Mouse (Mus musculus): ENCODE results near the gene Antxr2. TPM values are rescaled to one million over a fixed set of nuclear protein-coding genes. Genes with fewer than 3 reads are reported as not detected.

The Antxr2 gene
- total RNA-seq, 2 experiments from 2014 or later: 73.9 to 77.0 TPM

DNA sequence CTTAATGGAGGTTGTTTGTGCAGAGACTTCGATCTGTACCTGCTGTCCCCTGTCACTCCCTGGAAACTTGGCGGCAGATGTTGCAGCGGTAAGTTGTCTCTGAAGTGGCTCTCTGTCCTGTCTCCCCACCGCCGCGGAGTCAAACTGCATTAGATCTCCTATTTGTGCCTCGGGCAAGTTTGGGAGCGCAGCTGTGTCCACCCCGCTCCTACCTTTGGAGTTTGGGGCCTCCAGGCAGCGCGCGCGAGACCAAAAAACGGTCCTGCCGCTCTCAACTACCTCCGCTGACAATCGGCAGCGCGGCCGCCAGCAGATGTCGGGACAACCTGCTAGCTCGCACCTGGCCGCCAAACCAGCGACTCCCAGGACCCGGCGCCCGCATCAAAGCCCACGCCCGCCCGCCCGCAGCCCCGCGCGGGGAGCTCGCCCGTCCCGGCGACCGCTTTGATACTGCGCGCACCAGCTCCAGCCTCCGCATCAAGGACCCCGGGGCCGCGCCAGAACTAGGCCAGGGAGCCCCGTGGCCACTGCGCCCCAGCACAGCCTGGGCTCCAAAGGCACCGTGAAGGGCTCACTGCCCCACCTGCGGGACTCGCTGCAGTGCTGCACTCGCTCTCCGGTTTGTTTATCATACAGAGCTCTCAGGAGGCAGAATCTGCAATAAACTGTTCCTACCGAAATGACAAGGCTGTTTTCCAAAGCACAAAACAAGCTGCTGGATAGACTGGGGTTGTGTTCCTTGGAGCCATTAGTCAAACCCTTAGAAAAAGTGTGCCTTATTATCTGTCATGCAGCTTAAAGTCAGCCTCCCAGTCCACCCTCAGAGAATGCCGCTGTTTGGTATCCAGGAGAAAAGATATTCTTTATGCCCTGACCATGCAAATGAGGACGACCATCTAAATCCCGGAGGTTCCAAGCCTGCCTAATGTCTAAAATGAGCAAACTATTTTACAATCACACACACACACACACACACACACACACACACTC lies 95.4 kb downstream of the Antxr2 start:
- no peak for DNase-seq
- intact Hi-C loops (cut with DNase I): no loop called here

DNA sequence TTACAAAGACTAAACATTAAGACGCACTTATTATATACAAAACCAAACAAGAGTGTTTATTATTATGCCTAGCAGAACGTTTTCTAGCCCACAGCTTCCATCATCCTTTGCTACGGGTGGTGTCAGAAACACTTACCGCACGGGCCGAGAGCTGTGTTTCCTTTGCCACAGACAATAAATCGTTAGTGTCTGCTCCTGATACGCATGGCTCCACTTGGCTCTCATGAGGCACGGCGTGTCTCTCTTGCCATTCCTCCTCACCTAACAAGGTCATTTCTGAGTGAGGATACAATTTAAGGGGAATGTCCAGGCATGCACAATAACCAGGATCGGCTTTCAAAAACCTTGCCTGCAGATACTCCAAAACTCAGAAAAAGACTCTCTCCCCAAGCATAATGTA lies 113.2 kb downstream of the Antxr2 start:
- DNase-seq: no peak
- intact Hi-C loops (cut with DNase I): no loop called here

DNA sequence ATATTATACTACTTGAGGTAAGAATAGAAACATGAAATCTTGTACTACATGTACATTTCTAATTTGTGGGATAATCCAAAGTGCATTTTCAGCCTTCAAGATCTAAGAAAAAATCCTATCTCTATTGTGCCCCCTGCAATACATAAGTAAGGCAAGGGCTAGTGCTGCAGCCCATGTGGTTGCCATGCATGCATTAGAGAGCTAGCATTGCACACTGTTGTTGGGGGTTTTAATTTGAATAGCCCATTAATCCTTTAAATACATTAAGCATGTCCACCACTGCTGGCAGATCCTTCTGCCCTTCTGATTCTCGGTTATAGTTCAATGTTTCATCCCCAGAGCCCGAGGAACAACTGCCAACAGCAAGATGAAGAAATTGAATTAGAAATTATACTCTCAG lies 116.0 kb downstream of the Antxr2 start:
- DNase-seq: no peak
- intact Hi-C loops (cut with DNase I): no loop called here

DNA sequence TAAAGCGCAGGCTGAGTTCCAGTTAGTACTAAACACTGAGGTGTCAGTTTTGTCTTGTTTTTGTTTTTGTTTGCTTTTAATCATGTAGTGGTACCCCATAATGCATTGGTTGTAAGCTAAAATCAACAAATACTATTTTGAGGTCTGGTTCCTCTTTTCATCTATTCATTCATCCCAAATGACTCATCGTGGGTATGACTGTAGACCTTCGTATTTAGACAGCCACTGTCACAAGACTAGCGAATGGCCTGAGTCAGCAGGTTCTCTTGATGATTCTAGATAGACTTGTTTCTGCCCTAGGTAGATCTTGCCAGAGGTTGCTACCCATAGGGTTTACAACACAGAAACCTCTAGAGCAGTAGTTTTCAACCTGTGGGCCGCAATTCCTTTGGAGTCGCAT lies 116.9 kb downstream of the Antxr2 start:
- DNase-seq: no peak
- intact Hi-C loops (cut with DNase I): no loop called here

DNA sequence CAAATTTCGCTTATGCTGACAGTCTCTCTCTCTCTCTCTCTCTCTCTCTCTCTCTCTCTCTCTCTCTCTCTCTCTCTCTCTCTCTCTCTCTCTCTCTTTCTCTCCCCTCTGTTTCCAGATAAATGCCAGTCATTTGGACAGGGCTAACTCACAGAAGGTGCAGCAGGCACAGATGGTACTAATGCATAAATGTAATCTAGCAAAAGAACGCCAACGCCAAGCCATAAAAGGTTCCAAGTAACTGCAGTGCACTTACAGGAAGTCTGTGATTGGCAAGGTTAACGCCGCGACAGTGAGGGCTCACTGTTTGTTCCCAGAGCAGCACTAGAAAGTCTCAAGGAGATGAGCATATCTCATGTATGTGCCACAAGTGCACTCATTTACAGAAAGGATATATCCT lies 123.4 kb downstream of the Antxr2 start:
- intact Hi-C loops (cut with DNase I): no loop called here
- DNase-seq: no peak

DNA sequence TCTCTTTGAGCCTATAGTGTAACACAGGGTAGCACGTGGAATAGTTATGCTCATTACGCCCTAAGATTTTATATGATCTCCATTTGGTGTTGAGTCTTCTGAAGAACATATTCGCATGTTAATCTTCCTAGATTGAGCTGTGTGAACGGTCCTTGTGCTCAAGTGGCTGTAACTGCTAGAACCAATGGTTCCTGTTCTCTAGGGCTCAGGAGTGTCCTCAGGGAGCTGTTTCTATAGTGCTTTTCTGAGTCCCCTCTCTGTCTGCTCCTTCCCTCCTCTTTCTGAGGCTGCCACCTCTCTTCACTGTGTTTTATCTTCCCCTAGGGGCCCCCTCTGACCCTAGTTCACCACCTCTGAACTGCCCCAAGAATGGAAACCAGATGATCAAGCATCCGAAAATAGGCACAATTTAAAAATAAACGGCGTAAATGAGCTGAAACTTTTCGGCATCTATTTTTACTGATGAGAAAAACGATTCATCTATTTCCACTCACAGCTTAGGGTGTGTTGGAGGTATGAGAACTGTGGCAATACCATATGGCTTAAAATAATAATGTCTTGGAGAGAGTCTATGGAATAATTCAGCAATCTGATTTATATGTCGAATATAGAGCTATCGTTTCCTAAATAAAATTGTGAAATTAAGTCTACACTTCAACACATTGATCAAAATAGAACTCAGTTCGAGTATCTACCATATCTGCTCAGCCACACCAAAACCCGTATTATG lies 124.1 kb downstream of the Antxr2 start:
- no peak for DNase-seq

DNA sequence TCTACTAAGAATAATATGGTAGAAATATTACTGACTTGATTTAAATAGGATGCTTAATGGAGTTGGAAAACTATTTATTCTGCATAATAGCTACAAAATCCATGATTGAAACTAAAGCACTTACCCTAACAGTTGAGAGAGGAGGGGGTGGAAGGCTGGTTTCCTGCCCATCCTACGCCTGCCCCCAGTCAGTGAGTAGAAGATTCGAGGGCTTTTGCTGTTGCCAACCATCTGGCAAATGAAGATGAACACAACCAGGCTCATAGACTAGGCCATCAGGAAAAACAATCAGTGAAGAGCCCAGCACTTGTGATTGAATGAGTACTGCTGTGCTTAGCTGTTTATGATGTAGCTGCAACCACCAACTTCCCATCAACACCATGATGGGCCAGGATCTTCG lies 125.0 kb downstream of the Antxr2 start:
- DNase-seq: no peak
- intact Hi-C loops (cut with DNase I): no loop called here

More for the DNA sequence above, 124.1 kb downstream of the Antxr2 start:
- intact Hi-C loops (cut with DNase I): no loop called here

DNA sequence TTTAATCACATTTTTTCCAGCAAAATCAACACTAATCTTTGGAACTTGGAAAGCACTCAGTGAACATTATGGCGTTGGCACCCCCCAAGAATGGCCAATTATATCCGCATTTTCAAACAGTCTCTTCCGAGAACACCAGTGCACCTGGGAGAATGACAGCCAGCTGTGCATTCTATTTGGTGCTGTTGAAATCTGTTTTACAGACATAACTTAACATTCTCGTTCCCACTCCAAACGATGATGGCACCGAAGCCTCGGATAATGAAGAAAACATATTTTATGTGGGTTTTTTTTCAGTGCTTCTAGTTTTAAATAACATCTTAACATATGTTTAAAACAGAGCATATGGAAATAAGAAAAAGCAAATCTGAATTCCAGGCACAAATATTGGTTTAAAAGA lies 129.7 kb downstream of the Antxr2 start:
- DNase-seq: no peak
- intact Hi-C loops (cut with DNase I): no loop called here

DNA sequence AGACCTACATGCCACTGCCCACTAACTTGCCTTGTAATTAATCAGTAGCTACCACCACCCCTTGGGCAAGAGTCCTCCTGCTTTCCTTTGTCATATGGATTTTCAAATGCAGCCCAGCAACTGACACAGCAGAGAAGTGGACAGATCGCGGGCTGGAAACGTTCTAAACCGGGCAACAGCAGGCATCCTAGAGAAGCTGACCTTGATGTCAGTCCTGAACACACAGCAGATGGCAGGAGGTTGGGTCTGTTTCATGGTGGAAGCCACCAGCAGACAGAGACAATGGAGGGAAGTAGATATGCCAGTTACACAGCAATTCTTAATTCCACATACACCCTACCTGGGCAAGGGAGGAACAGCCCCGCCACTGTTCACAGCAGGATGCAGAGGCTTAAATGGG lies 131.5 kb downstream of the Antxr2 start:
- no peak for DNase-seq
- intact Hi-C loops (cut with DNase I): no loop called here

DNA sequence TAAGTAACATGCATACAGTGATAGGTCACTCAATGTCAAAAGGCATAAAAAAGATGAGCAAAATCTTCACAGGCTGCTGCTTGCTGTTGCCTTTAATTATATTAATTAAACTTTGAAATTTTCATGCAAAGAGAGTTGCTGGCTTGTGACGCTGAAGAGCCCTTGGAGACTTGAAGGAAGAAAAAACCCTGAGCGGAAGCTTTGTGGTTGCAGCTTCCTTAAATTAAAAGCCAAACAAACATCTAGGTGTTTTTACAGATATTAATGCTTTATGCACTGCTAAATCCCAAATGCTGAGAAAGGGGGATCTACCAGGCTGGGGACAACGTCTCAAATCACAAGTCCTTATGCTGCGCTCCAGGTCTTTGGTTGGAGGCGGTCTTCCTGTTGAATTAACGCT lies 145.4 kb downstream of the Antxr2 start:
- intact Hi-C loops (cut with DNase I): no loop called here

DNA sequence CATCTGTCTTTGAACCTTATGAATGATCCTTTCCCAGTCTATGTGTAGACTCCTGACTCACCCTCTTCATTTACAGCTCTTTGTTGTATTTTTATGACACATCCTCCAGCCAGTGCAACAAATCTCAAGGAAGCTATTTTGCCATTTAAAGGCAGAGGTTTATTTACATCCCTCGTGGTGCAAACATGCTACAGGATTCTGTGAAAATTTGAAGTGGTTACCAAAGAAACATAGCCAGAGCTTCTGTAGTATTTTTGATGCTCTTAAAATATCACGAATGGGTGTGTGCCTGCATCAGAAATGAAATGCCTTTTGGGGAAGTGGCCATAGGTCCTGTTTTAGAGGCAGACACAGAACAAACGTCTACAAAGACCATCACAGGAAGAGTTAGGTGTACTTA lies 146.7 kb downstream of the Antxr2 start:
- no peak for DNase-seq
- intact Hi-C loops (cut with DNase I): no loop called here

More for the DNA sequence above, 145.4 kb downstream of the Antxr2 start:
- DNase-seq: no peak

DNA sequence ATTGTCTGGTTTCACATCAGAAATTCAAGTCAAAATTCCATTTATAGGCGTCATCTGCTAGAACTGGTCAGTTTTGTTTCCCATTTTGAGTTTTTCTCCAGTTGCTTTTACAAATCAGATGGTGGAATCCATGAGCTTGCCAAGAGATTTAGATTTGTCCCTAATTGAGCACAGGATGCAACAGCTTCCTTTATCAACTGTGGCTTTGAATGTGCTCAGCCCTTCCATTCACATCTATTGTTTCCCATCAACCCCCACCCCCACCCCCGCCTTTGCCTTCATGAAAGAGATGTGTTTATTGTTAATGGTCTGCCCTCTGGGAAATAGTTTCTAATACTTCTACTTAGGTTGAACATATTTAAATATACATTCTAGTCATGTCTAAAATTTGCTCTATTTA lies 149.4 kb downstream of the Antxr2 start:
- no peak for DNase-seq
- intact Hi-C loops (cut with DNase I): no loop called here

DNA sequence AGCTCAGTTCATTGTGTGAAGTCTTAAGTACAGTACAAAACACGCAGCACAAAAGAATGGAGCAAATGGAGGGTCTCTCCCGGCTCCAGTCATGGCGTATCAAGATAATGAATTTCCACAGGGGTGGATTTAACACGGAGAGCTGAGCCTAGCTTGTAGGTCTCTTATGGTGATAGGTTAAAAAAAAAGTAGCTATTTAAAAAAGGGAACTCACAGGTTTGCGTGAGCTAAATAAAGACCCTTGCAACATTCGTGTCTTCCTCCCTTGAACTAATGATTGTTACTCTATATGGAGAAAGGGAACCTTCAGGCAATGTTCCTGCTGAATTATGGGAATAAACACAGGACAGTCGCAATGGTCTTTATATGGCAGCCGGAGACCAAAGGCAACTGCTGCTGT lies 150.7 kb downstream of the Antxr2 start:
- no peak for DNase-seq
- intact Hi-C loops (cut with DNase I): no loop called here

DNA sequence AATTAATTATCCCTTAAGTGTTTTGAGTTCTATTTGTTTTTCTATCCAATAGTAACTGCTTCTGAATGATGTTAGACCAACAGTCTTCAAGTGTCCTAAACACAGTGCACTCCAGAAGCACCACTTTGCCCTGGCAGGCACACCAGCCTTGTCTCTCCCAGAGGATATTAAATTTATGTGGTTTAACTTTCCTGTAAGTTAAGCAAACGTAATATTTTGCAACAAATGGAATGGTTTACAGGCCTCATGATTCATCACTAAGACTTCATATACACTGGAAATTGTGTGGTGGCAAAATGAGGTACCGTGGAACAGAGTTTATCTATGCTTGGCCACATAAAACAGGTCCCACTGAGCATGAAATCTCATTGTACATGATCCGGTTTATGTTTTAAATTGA lies 152.0 kb downstream of the Antxr2 start:
- intact Hi-C loops (cut with DNase I): no loop called here
- DNase-seq: no peak

DNA sequence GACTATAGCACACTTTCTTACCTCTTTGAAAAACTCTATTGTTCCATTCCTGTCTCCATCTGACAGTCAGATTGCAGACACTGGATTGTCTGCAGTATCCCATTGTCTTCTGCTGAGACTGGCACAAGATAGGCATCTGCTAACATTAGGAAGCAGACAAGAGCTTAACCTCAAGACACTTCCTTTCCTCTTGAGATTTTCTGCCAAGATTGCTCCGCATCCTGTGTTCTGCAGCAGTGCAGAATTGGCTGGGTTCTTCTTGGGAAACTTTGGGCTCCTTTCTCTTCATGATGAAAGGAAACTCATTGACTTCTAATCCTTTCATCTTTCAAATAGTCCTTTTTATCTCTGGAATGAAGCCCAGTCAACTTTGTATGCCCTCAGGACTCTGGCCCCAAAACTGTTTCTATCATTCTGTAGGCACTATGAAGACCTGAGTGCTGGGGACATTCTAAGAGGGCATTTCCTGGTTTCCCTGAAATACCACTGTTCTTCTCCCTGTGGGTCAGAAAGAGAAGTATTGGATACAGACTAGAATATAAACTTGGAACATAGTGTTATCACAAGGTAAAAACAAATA lies 152.5 kb downstream of the Antxr2 start:
- no peak for DNase-seq
- intact Hi-C loops (cut with DNase I): no loop called here

DNA sequence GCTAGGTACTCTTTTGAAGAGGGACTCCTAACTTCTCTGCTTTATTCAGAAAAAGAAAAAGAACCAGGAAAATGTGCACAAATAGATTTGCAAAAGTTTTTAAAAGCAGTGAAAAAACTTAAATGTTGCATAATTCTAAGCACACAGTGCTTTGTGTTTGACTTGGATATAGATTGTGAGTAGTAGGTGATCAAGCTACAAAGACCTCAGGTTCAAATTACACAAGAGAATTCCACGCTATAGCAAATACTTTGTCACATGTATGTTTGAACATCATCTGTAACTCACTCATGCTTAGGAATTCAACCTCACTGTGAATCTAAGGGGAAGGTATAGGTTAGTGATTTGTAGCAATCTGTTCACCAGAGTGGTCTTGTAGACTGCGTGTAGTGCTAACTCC lies 153.9 kb downstream of the Antxr2 start:
- intact Hi-C loops (cut with DNase I): no loop called here
- DNase-seq: no peak

DNA sequence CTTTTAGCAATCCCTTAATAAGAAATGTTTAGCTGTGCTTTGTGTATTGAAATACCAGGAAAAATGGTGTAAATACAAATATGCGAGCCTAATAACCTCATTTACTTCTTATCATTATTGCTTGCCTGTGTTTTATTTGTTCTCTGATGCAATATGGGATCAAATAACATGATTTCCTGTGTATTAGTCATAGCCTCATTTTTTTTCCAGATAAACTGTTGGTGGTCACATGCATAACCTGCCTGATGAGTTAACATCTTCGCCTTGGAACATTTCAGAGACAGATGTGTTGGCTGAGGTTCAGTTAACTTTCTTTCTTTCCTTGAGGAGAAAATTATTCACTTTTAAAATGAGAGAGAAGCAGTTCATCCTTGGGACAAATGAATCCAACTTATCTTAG lies 162.9 kb downstream of the Antxr2 start:
- DNase-seq: no peak
- intact Hi-C loops (cut with DNase I): no loop called here

DNA sequence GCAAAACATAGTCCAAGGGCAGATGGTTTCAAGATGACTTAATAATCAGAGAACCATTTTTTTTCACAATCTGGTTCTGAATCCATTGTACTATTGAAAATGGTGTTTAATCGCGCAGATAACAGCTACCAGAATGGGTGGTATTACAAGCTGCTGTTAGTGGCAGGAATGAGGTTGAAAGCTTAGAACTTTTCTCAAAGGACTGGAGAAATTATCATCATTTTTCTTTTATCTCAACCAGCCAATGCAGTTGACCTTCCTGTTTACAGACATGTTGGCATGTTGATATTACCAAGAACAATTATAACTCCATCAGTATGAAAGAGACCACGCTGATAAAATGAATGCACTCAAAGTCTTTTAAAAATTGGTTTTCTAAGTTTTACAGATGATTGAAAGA lies 163.9 kb downstream of the Antxr2 start:
- intact Hi-C loops (cut with DNase I): no loop called here
- no peak for DNase-seq

DNA sequence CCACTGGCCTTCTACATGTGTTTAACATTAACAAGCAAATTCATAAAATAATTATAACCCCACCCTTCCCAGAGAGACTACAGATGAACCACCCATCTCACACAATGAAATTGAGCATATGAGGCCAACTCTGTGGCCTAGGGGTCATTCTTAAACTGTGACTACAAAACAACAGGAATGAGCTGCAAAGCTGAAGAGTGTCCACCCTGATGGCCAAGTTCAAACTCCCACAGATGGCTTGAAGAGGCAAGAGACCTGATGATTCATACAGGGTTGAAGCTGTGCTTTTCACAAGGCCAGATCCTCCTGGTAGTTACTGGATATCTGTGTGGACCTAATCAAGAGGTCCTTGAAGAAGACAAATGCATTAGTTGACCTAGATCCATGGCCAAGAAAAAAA lies 173.7 kb downstream of the Antxr2 start:
- no peak for DNase-seq
- intact Hi-C loops (cut with DNase I): no loop called here

DNA sequence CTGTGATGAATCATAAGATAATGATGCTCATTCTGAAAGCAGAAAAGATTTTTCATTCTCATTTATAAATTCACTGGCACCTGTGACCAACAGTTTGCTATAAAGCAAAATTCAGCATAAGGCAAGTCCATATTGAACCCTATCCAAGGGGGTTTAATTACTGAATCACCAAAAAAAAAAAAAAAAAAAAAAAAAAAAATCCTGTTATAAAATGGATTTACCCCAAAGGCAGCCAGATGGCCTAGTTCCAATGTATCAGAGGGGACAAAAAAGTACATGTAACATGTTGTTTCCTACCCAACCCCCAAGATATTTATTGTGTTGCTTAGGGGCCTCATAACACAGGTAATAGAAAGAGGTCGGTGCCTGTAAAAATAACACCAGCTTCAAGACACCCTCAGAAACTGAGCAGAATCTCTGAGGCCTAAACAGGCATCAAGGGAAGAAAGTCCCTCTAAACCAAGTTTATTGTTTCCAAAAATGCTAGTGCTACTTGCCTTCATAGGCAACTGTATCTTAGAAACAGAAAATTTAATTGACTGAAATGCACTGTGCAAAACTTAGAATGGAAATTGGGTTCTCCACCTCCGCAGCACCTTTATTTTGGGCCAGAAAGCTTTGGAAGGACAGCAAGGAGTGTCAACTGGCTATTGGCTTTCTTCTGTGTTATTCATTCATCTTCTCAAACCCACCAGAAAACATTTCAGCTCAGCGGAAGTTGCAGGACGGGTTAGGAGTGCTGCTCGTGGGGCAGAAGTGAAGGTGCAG lies 178.7 kb downstream of the Antxr2 start:
- no peak for DNase-seq
- intact Hi-C loops (cut with DNase I): no loop called here
